Mouse (Mus musculus): ENCODE measurements around the gene Stim2. TPM values are rescaled to one million over a fixed set of nuclear protein-coding genes. Genes with fewer than 3 reads are reported as not detected.

Stim2 gene
- total and polyA plus RNA-seq, 3 experiments = 8.2 to 17.2 (median 16.5) TPM

GRCm38 (mm10) chr5:54017143-54017542 is 18.8 kb downstream of the Stim2 start:
- TF ChIP-seq EP300 (IDR thresholded peaks at IDR 0.05; ENCODE audit: insufficient read depth, low read depth, low read length) (no peak), CTCF (IDR thresholded peaks at IDR 0.05) (no peak), POLR2A (IDR thresholded peaks at IDR 0.05; ENCODE audit: insufficient read depth, low read depth, low read length) (no peak)
- Histone ChIP-seq H3K4me3 (no peak overlapping the region), H3K27ac (no peak overlapping the region), H3K36me3 (ENCODE audit: control insufficient read depth, insufficient read depth, low read length) (peaks cover 6% of the 10 kb centered on the region; the same call in 1 of the 2 replicates), H3K79me2 (replicated peaks; ENCODE audit: control insufficient read depth, insufficient read depth, low read length) (peaks cover 11% of the 10 kb centered on the region), H3K27me3 (ENCODE audit: control insufficient read depth, insufficient read depth, low read length) (no peaks in the 10 kb centered on the region), H3K4me1 (ENCODE audit: control insufficient read depth, insufficient read depth, low read length) (peaks cover 8% of the 10 kb centered on the region), H3K9ac (ENCODE audit: low read depth, low read length) (no peak overlapping the region)
- DNase-seq = no peak
- intact Hi-C loops (cut with DNase I) = no loop called here
- 81% methylated on average over 7 of the region's 7 CpGs for WGBS

DNA sequence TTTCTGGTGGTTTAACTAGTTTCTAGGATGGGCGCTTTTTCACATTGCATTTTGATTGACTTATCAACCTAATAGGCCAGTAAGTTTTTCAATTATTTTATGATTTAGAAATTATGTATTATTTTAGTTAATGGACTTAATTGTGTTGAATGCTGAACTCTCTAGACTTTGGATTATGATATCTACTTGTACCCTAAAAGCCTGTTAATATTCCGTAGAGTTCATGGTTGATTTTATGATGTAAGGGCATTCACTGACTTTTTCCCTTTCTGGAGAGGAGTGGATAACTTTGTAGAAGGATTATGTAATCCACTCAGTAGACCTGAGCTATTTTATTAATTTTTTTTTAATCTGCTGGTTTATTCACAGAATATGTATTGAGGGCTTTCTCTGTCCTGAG is 20.6 kb downstream of the Stim2 start:
- Histone ChIP-seq H3K36me3 (ENCODE audit: control insufficient read depth, insufficient read depth, low read length) (peaks cover 6% of the 10 kb centered on the region; the same call in 1 of the 2 replicates), H3K79me2 (replicated peaks; ENCODE audit: control insufficient read depth, insufficient read depth, low read length) (peaks cover 11% of the 10 kb centered on the region), H3K4me1 (ENCODE audit: control insufficient read depth, insufficient read depth, low read length) (peaks cover 5% of the 10 kb centered on the region), H3K4me3 (no peak overlapping the region), H3K27ac (no peak overlapping the region), H3K9ac (ENCODE audit: low read depth, low read length) (no peak overlapping the region), H3K27me3 (ENCODE audit: control insufficient read depth, insufficient read depth, low read length) (no peaks in the 10 kb centered on the region)
- intact Hi-C loops (cut with DNase I) = no loop called here
- TF ChIP-seq EP300 (IDR thresholded peaks at IDR 0.05; ENCODE audit: insufficient read depth, low read depth, low read length) = no peak
- TF ChIP-seq POLR2A (IDR thresholded peaks at IDR 0.05; ENCODE audit: insufficient read depth, low read depth, low read length) = no peak
- no peak for TF ChIP-seq CTCF (IDR thresholded peaks at IDR 0.05)
- WGBS = 92% methylated on average over 2 of the region's 2 CpGs
- DNase-seq = no peak

GRCm38 (mm10) chr5:54019546-54019945 is 21.2 kb downstream of the Stim2 start:
- intact Hi-C loops (cut with DNase I) = no loop called here
- H3K4me1 ChIP-seq (ENCODE audit: control insufficient read depth, insufficient read depth, low read length) = peaks cover 5% of the 10 kb centered on the region
- peaks cover 8% of the 10 kb centered on the region; the same call in 1 of the 2 replicates for H3K36me3 ChIP-seq (ENCODE audit: control insufficient read depth, insufficient read depth, low read length)
- H3K4me3 ChIP-seq = no peak overlapping the region
- H3K79me2 ChIP-seq (replicated peaks; ENCODE audit: control insufficient read depth, insufficient read depth, low read length) = peaks cover 9% of the 10 kb centered on the region
- 30% methylated on average over 4 of the region's 4 CpGs for WGBS
- TF ChIP-seq CTCF (IDR thresholded peaks at IDR 0.05) (peak; percentile 38), POLR2A (IDR thresholded peaks at IDR 0.05; ENCODE audit: insufficient read depth, low read depth, low read length) (no peak), EP300 (IDR thresholded peaks at IDR 0.05; ENCODE audit: insufficient read depth, low read depth, low read length) (no peak)
- H3K9ac ChIP-seq (ENCODE audit: low read depth, low read length) = no peak overlapping the region
- DNase-seq = no peak
- no peaks in the 10 kb centered on the region for H3K27me3 ChIP-seq (ENCODE audit: control insufficient read depth, insufficient read depth, low read length)
- H3K27ac ChIP-seq = peak overlapping the region; percentile 36

DNA sequence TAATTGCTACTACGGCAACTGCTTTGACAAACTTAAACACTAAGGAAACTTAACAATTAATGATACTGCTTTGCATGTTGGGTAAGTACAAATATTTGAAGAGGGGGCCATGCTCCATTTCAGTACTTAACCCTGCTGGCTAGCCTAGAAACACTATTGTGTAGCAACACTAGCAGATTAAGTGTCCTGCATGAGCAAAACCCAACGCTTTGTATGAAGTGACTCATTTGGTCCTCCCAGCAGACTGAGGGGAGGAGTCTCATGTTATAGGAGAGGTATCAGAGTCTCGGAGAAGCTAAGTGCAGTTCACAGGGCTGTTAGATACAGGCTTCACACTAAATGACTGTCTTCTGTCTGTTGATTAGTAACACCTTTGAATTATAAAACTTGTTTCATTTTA is 26.3 kb downstream of the Stim2 start:
- no peak for DNase-seq
- H3K27me3 ChIP-seq (ENCODE audit: control insufficient read depth, insufficient read depth, low read length) = no peaks in the 10 kb centered on the region
- WGBS = 67% methylated on average over 3 of the region's 3 CpGs
- no peak overlapping the region for H3K4me3 ChIP-seq
- H3K79me2 ChIP-seq (replicated peaks; ENCODE audit: control insufficient read depth, insufficient read depth, low read length) = peaks cover 12% of the 10 kb centered on the region
- peaks cover 3% of the 10 kb centered on the region for H3K4me1 ChIP-seq (ENCODE audit: control insufficient read depth, insufficient read depth, low read length)
- no peak overlapping the region for H3K9ac ChIP-seq (ENCODE audit: low read depth, low read length)
- TF ChIP-seq CTCF (IDR thresholded peaks at IDR 0.05) = no peak
- no peak for TF ChIP-seq POLR2A (IDR thresholded peaks at IDR 0.05; ENCODE audit: insufficient read depth, low read depth, low read length)
- TF ChIP-seq EP300 (IDR thresholded peaks at IDR 0.05; ENCODE audit: insufficient read depth, low read depth, low read length) = no peak
- no peak overlapping the region for H3K27ac ChIP-seq
- intact Hi-C loops (cut with DNase I) = no loop called here
- H3K36me3 ChIP-seq (ENCODE audit: control insufficient read depth, insufficient read depth, low read length) = peaks cover 6% of the 10 kb centered on the region; the same call in 1 of the 2 replicates

DNA sequence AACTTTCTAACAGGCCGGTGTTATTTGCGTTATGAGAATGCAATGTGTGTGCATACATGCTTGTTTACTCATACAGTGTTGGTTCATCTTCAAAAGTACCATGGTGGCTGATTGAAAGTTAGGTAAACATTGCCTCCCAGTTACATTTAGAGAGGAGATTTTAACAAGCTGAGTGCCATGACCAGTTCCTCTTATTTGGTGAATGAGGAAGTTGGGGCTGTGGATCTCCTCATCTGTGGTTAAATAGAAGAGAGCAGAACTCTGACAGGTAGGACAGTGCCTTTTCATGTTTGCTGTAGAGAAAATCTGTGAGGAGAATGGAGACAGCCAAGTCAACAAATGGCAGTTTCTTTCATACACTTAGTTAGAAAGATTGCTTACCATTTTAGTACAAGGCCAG is 27.3 kb downstream of the Stim2 start:
- peaks cover 4% of the 10 kb centered on the region; the same call in 1 of the 2 replicates for H3K36me3 ChIP-seq (ENCODE audit: control insufficient read depth, insufficient read depth, low read length)
- peaks cover 1% of the 10 kb centered on the region for H3K4me1 ChIP-seq (ENCODE audit: control insufficient read depth, insufficient read depth, low read length)
- 88% methylated on average over 2 of the region's 2 CpGs for WGBS
- H3K27ac ChIP-seq = no peak overlapping the region
- TF ChIP-seq POLR2A (IDR thresholded peaks at IDR 0.05; ENCODE audit: insufficient read depth, low read depth, low read length) (no peak), CTCF (IDR thresholded peaks at IDR 0.05) (no peak), EP300 (IDR thresholded peaks at IDR 0.05; ENCODE audit: insufficient read depth, low read depth, low read length) (no peak)
- no peak overlapping the region for H3K4me3 ChIP-seq
- intact Hi-C loops (cut with DNase I) = no loop called here
- no peak overlapping the region for H3K9ac ChIP-seq (ENCODE audit: low read depth, low read length)
- no peak for DNase-seq
- H3K27me3 ChIP-seq (ENCODE audit: control insufficient read depth, insufficient read depth, low read length) = no peaks in the 10 kb centered on the region
- peaks cover 12% of the 10 kb centered on the region for H3K79me2 ChIP-seq (replicated peaks; ENCODE audit: control insufficient read depth, insufficient read depth, low read length)

- peaks cover 7% of the 10 kb centered on the region for H3K79me2 ChIP-seq (replicated peaks; ENCODE audit: control insufficient read depth, insufficient read depth, low read length)
- no peak overlapping the region for H3K9ac ChIP-seq (ENCODE audit: low read depth, low read length)
- H3K4me1 ChIP-seq (ENCODE audit: control insufficient read depth, insufficient read depth, low read length) = peaks cover 6% of the 10 kb centered on the region
- H3K36me3 ChIP-seq (ENCODE audit: control insufficient read depth, insufficient read depth, low read length) = peaks cover 8% of the 10 kb centered on the region
- TF ChIP-seq EP300 (IDR thresholded peaks at IDR 0.05; ENCODE audit: insufficient read depth, low read depth, low read length) (no peak), POLR2A (IDR thresholded peaks at IDR 0.05; ENCODE audit: insufficient read depth, low read depth, low read length) (no peak), CTCF (IDR thresholded peaks at IDR 0.05) (no peak)
- intact Hi-C loops (cut with DNase I) = no loop called here
- no peak for DNase-seq
- no peak overlapping the region for H3K27ac ChIP-seq
- H3K27me3 ChIP-seq (ENCODE audit: control insufficient read depth, insufficient read depth, low read length) = no peaks in the 10 kb centered on the region
- WGBS = 83% methylated on average over 5 of the region's 5 CpGs
- no peak overlapping the region for H3K4me3 ChIP-seq
These were observed 34.9 kb downstream of the Stim2 start for GRCm38 (mm10) chr5:54033217-54033616.

Measured in heart, adult 2 months (tissue).